Mouse (Mus musculus) forebrain, embryonic 14.5 days (tissue): ENCODE results near the gene Efr3b. TPM values are rescaled to one million over a fixed set of nuclear protein-coding genes. Genes with fewer than 3 reads are reported as not detected.

Source experiments
- ATAC-seq: fragments of 200-750 bp; cut with Nextera tagmentation; 2 replicates; pipeline ENCODE4 v1.8.0; 2017; ENCODE audit warnings: mild to moderate bottlenecking, moderate library complexity
- DNase-seq: peaks from one replicate; pipeline ENCODE4 v3.0.0-alpha.2; 2015; ENCODE audit warnings: low spot score
- H3K27ac ChIP-seq: fragments of 300-500 bp; sonication (generic); 2 replicates; pipeline ENCODE4 v1.5.1; 2014; ENCODE audit warnings: low read depth, mild to moderate bottlenecking, control low read depth, low read length, moderate library complexity
- H3K27me3 ChIP-seq: fragments of 300-500 bp; sonication (generic); replicated peaks from 2 replicates; pipeline ENCODE4 v1.6.1; 2014; ENCODE audit warnings: low read length, control low read depth, mixed read lengths; ENCODE audit not compliant: control insufficient read depth, insufficient read depth
- H3K36me3 ChIP-seq: fragments of 300-500 bp; sonication (generic); 2 replicates; pipeline ENCODE4 v1.6.1; 2014; ENCODE audit warnings: low read length, control low read depth; ENCODE audit not compliant: control insufficient read depth, insufficient read depth
- H3K4me1 ChIP-seq: fragments of 300-500 bp; sonication (generic); 2 replicates; pipeline ENCODE4 v1.6.1; 2014; ENCODE audit warnings: antibody characterized with exemption, low read length, control low read depth; ENCODE audit not compliant: control insufficient read depth, insufficient read depth
- H3K4me2 ChIP-seq: fragments of 300-500 bp; sonication (generic); 2 replicates; pipeline ENCODE4 v1.6.1; 2014; ENCODE audit warnings: mild to moderate bottlenecking, control low read depth, low read length
- H3K4me3 ChIP-seq: fragments of 300-500 bp; sonication (generic); 2 replicates; pipeline ENCODE4 v1.5.1; 2014; ENCODE audit warnings: low read depth, low read length, control low read depth
- H3K9ac ChIP-seq: fragments of 300-500 bp; sonication (generic); 2 replicates; pipeline ENCODE4 v1.6.1; 2014; ENCODE audit warnings: mild to moderate bottlenecking, low read length, control low read depth, moderate library complexity
- H3K9me3 ChIP-seq: fragments of 300-500 bp; sonication (generic); replicated peaks from 2 replicates; pipeline ENCODE4 v1.6.1; 2016; ENCODE audit warnings: low read length, control low read depth, mixed read lengths; ENCODE audit not compliant: control insufficient read depth
- WGBS: fragments of 180-500 bp; shearing (Covaris S2); extraction: QIAGEN DNeasy Blood & Tissue Kit; methylation state at CpG from one replicate; pipeline ENCODE4 v1.1.7; 2014; 5-methylcytosine and 5-hydroxymethylcytosine counted together
- polyA plus RNA-seq: library from polyadenylated mRNA; unstranded; fragments of >200 nt; fragmentation: Nextera tagmentation; extraction: Ambion mirVana; gene quantifications from 2 replicates; pipeline ENCODE4 v1.2.1, GENCODE M21; 2014

Efr3b gene
- polyA plus RNA-seq, 1 experiment from 2014 or later = 16.9 TPM

DNA sequence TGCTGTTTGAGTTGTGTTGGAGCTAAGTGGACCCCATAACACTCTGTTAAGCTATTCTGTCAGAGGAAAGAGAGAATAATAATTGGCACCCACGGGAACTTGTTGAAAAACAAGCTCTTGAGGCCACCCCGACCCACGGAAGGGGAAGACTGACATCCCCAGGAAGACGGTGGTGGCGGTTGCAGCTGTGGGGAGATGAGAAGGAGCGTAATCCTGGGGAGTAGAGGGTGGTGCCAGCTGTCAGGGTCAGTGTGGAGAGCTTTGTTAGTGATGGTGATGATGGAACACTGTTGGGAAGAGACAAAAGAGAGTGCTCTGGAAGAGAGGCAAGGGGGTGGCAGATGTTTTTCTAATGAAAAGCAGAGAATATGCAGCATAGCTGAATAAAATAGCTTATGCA, 9.3 kb upstream of the Efr3b start:
- 59% methylated on average over 6 of the region's 6 CpGs for WGBS
- DNase-seq (no peak), ATAC-seq (no peak)

GRCm38 (mm10) chr12:4045992-4046391, 7.3 kb upstream of the Efr3b start:
- no peak overlapping the region for H3K9ac ChIP-seq
- no peak overlapping the region for H3K4me2 ChIP-seq
- H3K4me3 ChIP-seq = no peak overlapping the region
- H3K27me3 ChIP-seq = no peaks in the 10 kb centered on the region
- 95% methylated on average over 1 of the region's 1 CpGs for WGBS
- DNase-seq (no peak), ATAC-seq (no peak)
- no peaks in the 10 kb centered on the region for H3K9me3 ChIP-seq
- no peak overlapping the region for H3K27ac ChIP-seq
- no peaks in the 10 kb centered on the region for H3K36me3 ChIP-seq
- H3K4me1 ChIP-seq = no peaks in the 10 kb centered on the region

More for the DNA sequence above, 9.3 kb upstream of the Efr3b start:
- no peak overlapping the region for H3K4me3 ChIP-seq
- H3K36me3 ChIP-seq = no peaks in the 10 kb centered on the region
- H3K4me2 ChIP-seq = no peak overlapping the region
- H3K27ac ChIP-seq = no peak overlapping the region
- no peak overlapping the region for H3K9ac ChIP-seq
- H3K27me3 ChIP-seq = no peaks in the 10 kb centered on the region
- no peaks in the 10 kb centered on the region for H3K9me3 ChIP-seq
- H3K4me1 ChIP-seq = no peaks in the 10 kb centered on the region

DNA sequence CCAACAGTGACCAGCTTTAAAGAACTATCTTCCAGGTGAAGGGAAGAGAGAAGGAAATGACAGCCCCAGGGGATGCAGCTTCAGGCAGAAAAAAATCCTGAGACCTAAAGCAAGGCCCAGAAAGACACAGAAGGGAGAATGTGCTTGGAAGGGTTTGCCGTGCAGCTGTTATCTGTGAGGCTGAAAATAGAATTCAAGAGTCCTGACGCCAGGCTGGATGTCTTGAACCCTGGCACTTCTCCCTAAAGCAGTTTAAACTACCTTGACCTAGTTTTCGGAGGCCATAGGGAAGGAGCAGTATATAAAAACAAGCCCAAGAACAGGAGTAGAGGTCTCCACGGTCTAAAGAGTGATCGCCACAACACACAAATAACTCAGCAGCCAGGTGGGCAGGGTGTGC, 3.7 kb upstream of the Efr3b start:
- Histone ChIP-seq H3K27ac (no peak overlapping the region), H3K9ac (no peak overlapping the region), H3K9me3 (no peaks in the 10 kb centered on the region), H3K4me1 (peaks cover 4% of the 10 kb centered on the region), H3K27me3 (no peaks in the 10 kb centered on the region; the same call in 1 of the 2 replicates), H3K4me2 (no peak overlapping the region), H3K36me3 (no peaks in the 10 kb centered on the region), H3K4me3 (no peak overlapping the region)
- DNase-seq (no peak), ATAC-seq (no peak)
- 84% methylated on average over 5 of the region's 5 CpGs for WGBS

- 2% methylated on average over 13 of the region's 13 CpGs for WGBS
These were observed 331 bp upstream of the Efr3b start for GRCm38 (mm10) chr12:4039046-4039445.

DNA sequence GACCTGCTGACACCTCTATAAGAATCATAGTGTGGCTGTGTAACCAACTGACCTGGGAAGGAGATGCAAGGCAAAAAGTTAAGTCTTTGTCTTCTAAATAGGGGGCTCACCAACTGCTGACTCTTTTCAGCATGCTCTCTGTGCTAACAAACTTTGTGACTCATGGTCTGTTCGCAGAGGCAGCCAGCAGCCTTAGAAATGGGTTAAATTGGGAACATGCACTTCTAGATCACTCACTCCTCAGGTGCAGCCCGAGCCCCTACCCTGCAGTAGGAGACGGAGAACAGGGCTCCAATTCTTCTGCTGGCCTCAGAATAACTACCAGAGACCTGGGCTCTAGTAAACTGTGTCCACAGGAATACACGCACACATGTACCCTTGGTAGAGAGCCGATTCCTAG, 1.2 kb downstream of the Efr3b start:
- no peaks in the 10 kb centered on the region for H3K36me3 ChIP-seq
- peak overlapping the region; percentile 57 for H3K4me2 ChIP-seq
- H3K9me3 ChIP-seq = no peaks in the 10 kb centered on the region
- DNase-seq = no peak
- 22% methylated on average over 5 of the region's 5 CpGs for WGBS
- H3K4me3 ChIP-seq = peak overlapping the region; percentile 74
- H3K27me3 ChIP-seq = no peaks in the 10 kb centered on the region; the same call in 1 of the 2 replicates
- ATAC-seq = no peak; the same call in 1 of the 2 replicates
- H3K27ac ChIP-seq = 0 out of 2 replicates have a peak overlapping the region, but pooled peaks have one; percentile 70
- H3K4me1 ChIP-seq = peaks cover 11% of the 10 kb centered on the region
- peak overlapping the region; percentile 86 for H3K9ac ChIP-seq

More at GRCm38 (mm10) chr12:4039046-4039445, 331 bp upstream of the Efr3b start:
- H3K9me3 ChIP-seq = no peaks in the 10 kb centered on the region
- ATAC-seq (no peak), DNase-seq (no peak)
- H3K4me3 ChIP-seq = peak overlapping the region; percentile 74
- no peaks in the 10 kb centered on the region for H3K36me3 ChIP-seq
- H3K27ac ChIP-seq = no peak overlapping the region
- H3K9ac ChIP-seq = peak overlapping the region; percentile 86
- peak overlapping the region; percentile 57 for H3K4me2 ChIP-seq
- H3K4me1 ChIP-seq = peaks cover 11% of the 10 kb centered on the region
- no peaks in the 10 kb centered on the region; the same call in 1 of the 2 replicates for H3K27me3 ChIP-seq

DNA sequence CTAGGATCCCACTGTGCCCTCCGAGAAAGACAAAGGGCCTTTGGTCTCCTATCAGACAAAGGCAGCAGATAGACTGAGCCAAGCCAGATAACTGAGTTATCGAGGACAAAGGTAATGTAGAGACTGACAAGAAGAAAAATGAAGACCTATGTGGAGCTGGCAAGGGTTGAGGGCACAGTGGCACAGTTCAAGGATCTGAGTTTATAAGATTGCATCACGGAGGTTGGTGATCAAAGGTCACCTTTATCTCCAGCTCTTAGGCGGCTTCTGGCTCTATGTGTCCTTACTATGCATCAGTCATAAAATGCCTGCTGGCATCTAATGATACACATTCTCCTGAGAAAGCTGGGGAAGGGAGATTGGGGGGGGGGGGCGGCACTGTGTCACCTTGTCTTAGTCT, 2.6 kb downstream of the Efr3b start:
- ATAC-seq (no peak), DNase-seq (no peak)
- Histone ChIP-seq H3K4me2 (no peak overlapping the region), H3K4me3 (no peak overlapping the region), H3K27me3 (no peaks in the 10 kb centered on the region; the same call in 1 of the 2 replicates), H3K9ac (no peak overlapping the region), H3K9me3 (no peaks in the 10 kb centered on the region), H3K27ac (no peak overlapping the region), H3K4me1 (peaks cover 11% of the 10 kb centered on the region), H3K36me3 (no peaks in the 10 kb centered on the region)
- 91% methylated on average over 5 of the region's 5 CpGs for WGBS

- DNase-seq (no peak), ATAC-seq (no peak)
- H3K9me3 ChIP-seq = no peaks in the 10 kb centered on the region
- WGBS = 83% methylated on average over 4 of the region's 4 CpGs
- H3K36me3 ChIP-seq = no peaks in the 10 kb centered on the region
- H3K27me3 ChIP-seq = no peaks in the 10 kb centered on the region
- no peak overlapping the region for H3K27ac ChIP-seq
- H3K4me3 ChIP-seq = no peak overlapping the region
- no peak overlapping the region for H3K4me2 ChIP-seq
- H3K9ac ChIP-seq = no peak overlapping the region
- H3K4me1 ChIP-seq = no peaks in the 10 kb centered on the region
These were observed 9.7 kb downstream of the Efr3b start for GRCm38 (mm10) chr12:4029064-4029463.

DNA sequence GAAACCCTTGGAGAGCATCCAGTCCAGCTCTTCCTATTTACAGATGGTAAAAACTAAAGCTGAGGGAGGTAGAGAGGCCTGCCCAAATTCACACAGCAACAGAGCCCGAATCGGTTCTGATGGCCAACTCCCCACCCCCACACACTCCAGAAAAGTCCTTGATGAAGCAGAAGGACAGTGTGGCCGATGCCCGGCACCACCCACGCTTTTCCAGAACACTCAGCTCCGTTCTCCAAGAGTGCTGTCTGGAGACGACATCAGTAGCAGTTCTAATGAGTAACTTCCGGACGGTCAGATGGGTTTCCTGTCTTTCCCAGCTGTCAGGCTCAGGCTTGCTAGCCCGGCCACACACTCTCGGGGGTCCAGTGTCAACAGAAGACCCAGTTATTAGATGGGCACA, 10.2 kb downstream of the Efr3b start:
- Histone ChIP-seq H3K27me3 (no peaks in the 10 kb centered on the region), H3K4me2 (no peak overlapping the region), H3K36me3 (no peaks in the 10 kb centered on the region), H3K4me3 (no peak overlapping the region), H3K9me3 (no peaks in the 10 kb centered on the region), H3K9ac (no peak overlapping the region), H3K4me1 (no peaks in the 10 kb centered on the region), H3K27ac (no peak overlapping the region)
- DNase-seq (no peak), ATAC-seq (no peak)
- 88% methylated on average over 11 of the region's 11 CpGs for WGBS

GRCm38 (mm10) chr12:4024356-4024755, 14.4 kb downstream of the Efr3b start:
- Histone ChIP-seq H3K4me1 (no peaks in the 10 kb centered on the region), H3K4me2 (no peak overlapping the region), H3K36me3 (no peaks in the 10 kb centered on the region), H3K9ac (no peak overlapping the region), H3K27me3 (no peaks in the 10 kb centered on the region), H3K9me3 (no peaks in the 10 kb centered on the region), H3K27ac (no peak overlapping the region), H3K4me3 (no peak overlapping the region)
- DNase-seq (no peak), ATAC-seq (no peak)
- WGBS = 90% methylated on average over 5 of the region's 5 CpGs
